ENCODE assay signal across 8 mouse cellular contexts in the genomic region with DNA sequence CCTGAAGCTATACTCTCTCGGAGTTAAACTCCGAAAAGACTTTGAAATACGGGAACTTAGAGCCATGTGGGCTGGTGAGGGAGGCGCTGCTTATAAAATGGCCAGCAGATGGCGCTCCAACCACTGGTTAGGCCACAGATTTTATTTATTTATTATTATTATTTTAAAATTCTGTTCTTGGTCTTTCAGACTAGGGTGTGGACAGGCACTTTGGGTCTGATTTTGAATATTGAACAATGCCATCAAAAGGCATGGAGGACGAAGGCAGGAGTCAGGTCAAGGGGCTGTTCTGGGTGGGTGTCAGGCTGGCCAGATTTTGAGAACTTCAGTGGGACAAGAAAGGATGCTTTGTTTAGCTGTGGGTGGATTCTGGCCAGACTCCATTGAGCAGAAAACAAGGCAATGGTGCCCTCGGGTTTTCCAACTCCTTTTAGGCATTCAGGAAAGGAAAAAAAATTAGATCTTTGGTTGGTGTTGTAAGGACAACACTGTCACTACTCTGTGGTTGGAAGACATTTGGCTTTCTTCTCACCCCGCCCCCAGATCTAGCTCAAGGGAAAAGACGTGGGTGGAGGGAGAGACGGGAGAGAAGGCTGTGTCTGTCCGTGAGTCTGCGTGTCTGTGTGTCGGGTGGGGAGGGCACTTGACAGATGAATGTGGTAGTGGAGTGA.
A peak's percentile ranks its signal among the peaks of the same experiment; 100 is the strongest.
DNase-seq lines count a peak whose midpoint lies in the region; ATAC-seq and TF ChIP-seq lines count a peak whose summit lies in the region.

No protein-coding gene starts in this region.

- ATAC-seq in CD4-positive, CD25-positive, alpha-beta regulatory T cell, adult 4 months = no peak
- peak; percentile 72 for ATAC-seq in hindbrain, postnatal 0 days
- ATAC-seq in midbrain, embryonic 12.5 days (ENCODE audit: low FRiP score, low read depth) = 0 out of 2 replicates have a peak, but pooled peaks have one; percentile 4

- peak overlapping the region; percentile 51; the same call in 1 of the 2 replicates for H3K27ac ChIP-seq in hindbrain, postnatal 0 days
- H3K27ac ChIP-seq in midbrain, embryonic 12.5 days (replicated peaks) = no peak overlapping the region

- no peaks in the 10 kb centered on the region for H3K9me3 ChIP-seq in hindbrain, postnatal 0 days (ENCODE audit: low read length)
- no peaks in the 10 kb centered on the region for H3K9me3 ChIP-seq in midbrain, embryonic 12.5 days

- no peaks in the 10 kb centered on the region for H3K4me1 ChIP-seq in hindbrain, postnatal 0 days (ENCODE audit: insufficient read depth, low read length)
- 0 out of 2 replicates have a peak, but pooled peaks cover 7% of the 10 kb centered on the region for H3K4me1 ChIP-seq in midbrain, embryonic 12.5 days

- WGBS in hindbrain, postnatal 0 days = 15% methylated on average over 13 of the region's 13 CpGs
- 24% methylated on average over 13 of the region's 13 CpGs for WGBS in midbrain, embryonic 12.5 days

- H3K36me3 ChIP-seq in hindbrain, postnatal 0 days (ENCODE audit: insufficient read depth, low read length) = no peaks in the 10 kb centered on the region
- no peaks in the 10 kb centered on the region for H3K36me3 ChIP-seq in midbrain, embryonic 12.5 days
- no peaks in the 10 kb centered on the region for H3K36me3 ChIP-seq in splenic B cell, adult 2 months (ENCODE audit: control insufficient read depth, insufficient read depth, low read length, poor library complexity, severe bottlenecking)

- H3K27me3 ChIP-seq in hindbrain, postnatal 0 days (ENCODE audit: insufficient read depth, low read length) = peaks cover 41% of the 10 kb centered on the region
- H3K27me3 ChIP-seq in midbrain, embryonic 12.5 days = peaks cover 41% of the 10 kb centered on the region
- H3K27me3 ChIP-seq in splenic B cell, adult 2 months (ENCODE audit: control insufficient read depth, insufficient read depth, low read length, poor library complexity, severe bottlenecking) = no peaks in the 10 kb centered on the region

- TF ChIP-seq CTCF in hindbrain, postnatal 0 days (IDR thresholded peaks at IDR 0.05; ENCODE audit: low read depth) = peak; percentile 84

- peak; percentile 65 for DNase-seq in CD4-positive, CD25-positive, alpha-beta regulatory T cell, adult 2 months (ENCODE audit: low read depth, low spot score)
- peak; percentile 51 for DNase-seq in cerebellum, adult 9-10 months
- DNase-seq in frontal cortex, postnatal 10 days (ENCODE audit: low spot score in 2 of 2) = peak; percentile 11 to 66
- DNase-seq in hindbrain, postnatal 0 days (ENCODE audit: low spot score) = peak; percentile 87
- peak; percentile 57 to 70 for DNase-seq in left cerebral cortex, adult 18-20 months (ENCODE audit: low spot score in 2 of 2)
- DNase-seq in splenic B cell, adult 2 months (ENCODE audit: low read depth, low spot score) = peak; percentile 53

- no peak overlapping the region for H3K4me2 ChIP-seq in hindbrain, postnatal 0 days (ENCODE audit: low read depth, low read length)
- H3K4me2 ChIP-seq in midbrain, embryonic 12.5 days (replicated peaks) = no peak overlapping the region

- no peak overlapping the region for H3K9ac ChIP-seq in hindbrain, postnatal 0 days (replicated peaks; ENCODE audit: low read length)
- H3K9ac ChIP-seq in midbrain, embryonic 12.5 days (replicated peaks) = no peak overlapping the region

- H3K4me3 ChIP-seq in hindbrain, postnatal 0 days (ENCODE audit: low read length) = no peak overlapping the region
- no peak overlapping the region for H3K4me3 ChIP-seq in midbrain, embryonic 12.5 days
